Mouse (Mus musculus): Measurements from ENCODE around the gene Dusp7. TPM values are rescaled to one million over a fixed set of nuclear protein-coding genes. Genes with fewer than 3 reads are reported as not detected.

Dusp7 gene
- polyA plus RNA-seq, 1 experiment from 2014 or later: 14.1 TPM

DNA sequence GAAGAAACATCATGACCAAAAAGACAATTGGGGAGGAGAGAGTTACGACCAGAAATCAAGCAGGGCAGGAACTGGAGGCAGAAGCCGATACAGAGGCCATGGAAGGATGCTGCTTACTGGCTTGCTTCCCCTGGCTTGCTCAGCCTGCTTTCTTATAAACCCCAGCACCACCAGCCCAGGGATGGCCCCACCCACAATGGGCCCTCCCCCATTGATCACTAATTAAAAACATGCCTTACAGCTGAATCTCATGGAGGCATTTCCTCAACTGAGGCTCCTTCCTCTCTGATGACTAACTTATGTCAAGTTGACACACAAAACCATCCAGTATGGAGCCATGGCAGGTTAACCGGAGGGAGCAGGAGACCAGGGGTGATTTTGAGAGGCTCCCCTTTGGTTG lies 31.4 kb downstream of the Dusp7 start:
- Histone ChIP-seq H3K27me3 (ENCODE audit: low read depth, poor library complexity, severe bottlenecking) (no peaks in the 10 kb centered on the region), H3K36me3 (no peaks in the 10 kb centered on the region), H3K9me3 (replicated peaks) (no peaks in the 10 kb centered on the region), H3K4me3 (no peak overlapping the region), H3K27ac (replicated peaks) (no peak overlapping the region), H3K4me1 (peaks cover 14% of the 10 kb centered on the region)
- WGBS: 83% methylated on average over 3 of the region's 3 CpGs
- no peak for DNase-seq (ENCODE audit: low spot score)

DNA sequence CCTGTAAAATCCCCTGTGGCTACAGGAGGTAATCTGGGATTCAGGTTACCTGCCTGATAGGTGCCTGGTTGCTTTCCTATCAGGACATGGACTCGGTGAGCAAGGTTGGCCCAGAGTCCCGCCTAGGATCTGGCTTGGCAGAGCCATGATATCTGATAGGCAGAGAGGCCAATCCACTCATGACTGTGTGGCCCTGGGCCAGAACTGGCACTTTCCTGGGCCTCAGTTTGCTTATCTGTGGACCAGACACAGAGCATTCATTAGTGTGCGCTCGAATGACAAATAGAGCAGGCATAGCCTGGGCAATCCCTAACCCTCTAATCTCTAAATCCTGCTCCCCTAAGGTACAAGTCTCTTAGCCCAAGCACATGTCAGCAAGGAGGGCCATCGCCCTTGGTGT lies 33.7 kb downstream of the Dusp7 start:
- H3K4me1 ChIP-seq: peaks cover 22% of the 10 kb centered on the region
- H3K9me3 ChIP-seq (replicated peaks): no peaks in the 10 kb centered on the region
- no peak overlapping the region for H3K4me3 ChIP-seq
- DNase-seq (ENCODE audit: low spot score): no peak
- WGBS: 89% methylated on average over 5 of the region's 5 CpGs
- H3K27me3 ChIP-seq (ENCODE audit: low read depth, poor library complexity, severe bottlenecking): no peaks in the 10 kb centered on the region
- no peaks in the 10 kb centered on the region for H3K36me3 ChIP-seq
- no peak overlapping the region for H3K27ac ChIP-seq (replicated peaks)

DNA sequence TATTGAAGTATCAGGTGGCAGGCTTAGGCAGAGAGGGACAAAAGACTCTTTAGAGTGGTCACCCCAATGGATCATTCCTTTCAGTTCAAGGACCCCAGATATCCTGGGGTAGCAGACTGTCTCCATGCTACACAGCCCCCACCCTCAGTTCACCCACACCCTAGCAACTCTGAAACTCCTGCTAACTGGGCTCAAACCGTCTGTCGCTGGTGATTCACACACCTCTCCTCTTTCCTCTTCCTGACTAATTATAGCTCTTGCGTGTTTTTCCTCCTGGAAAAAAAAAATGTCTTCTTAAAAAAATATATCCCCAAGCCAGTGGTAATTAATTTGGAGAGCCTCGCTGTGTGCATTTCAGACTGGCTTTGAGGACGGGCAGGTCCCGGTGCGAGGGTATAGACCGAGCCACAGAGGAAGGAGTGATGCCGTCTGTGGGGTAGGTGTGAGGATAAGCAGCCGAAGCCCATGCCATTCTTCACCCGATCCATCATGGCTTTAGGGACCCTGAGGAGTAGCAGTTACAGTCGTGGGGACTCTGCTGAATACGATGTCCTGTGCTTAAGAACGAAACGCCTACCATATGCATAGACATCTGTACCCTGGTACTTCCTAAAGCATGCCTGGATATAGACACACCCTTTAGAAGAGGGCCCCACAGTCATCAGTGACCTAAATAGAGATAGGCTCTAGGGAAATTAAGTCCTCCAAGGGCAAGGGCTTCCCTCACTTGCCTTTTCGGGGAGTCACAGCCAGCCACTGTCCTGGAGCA lies 34.4 kb downstream of the Dusp7 start:
- DNase-seq (ENCODE audit: low spot score): no peak
- peaks cover 22% of the 10 kb centered on the region for H3K4me1 ChIP-seq
- H3K27ac ChIP-seq (replicated peaks): 0 out of 2 replicates have a peak overlapping the region, but pooled peaks have one; percentile 9
- WGBS: 91% methylated on average over 16 of the region's 16 CpGs
- H3K4me3 ChIP-seq: no peak overlapping the region
- no peaks in the 10 kb centered on the region for H3K27me3 ChIP-seq (ENCODE audit: low read depth, poor library complexity, severe bottlenecking)
- no peaks in the 10 kb centered on the region for H3K9me3 ChIP-seq (replicated peaks)
- H3K36me3 ChIP-seq: no peaks in the 10 kb centered on the region

DNA sequence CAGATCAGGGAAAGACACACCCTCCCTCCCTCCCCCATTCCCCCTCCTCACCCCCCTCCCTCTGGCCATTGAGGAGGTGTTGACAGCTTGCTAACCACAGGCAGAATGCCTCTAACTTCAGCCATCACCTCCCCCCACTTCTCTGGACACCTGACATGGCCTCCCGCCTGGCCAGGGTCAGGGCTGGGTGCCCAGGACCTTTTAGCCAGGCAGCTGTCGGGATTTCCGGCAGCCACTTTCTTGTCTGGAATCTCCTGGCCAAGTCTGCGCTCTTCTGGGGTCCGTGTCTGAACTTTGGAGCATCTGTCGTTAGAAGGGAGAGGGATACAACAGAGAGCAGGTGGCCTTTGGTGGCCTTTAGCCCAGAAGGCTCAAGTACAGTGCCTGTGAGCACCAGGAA lies 36.8 kb downstream of the Dusp7 start:
- H3K27ac ChIP-seq (replicated peaks): no peak overlapping the region
- no peaks in the 10 kb centered on the region for H3K27me3 ChIP-seq (ENCODE audit: low read depth, poor library complexity, severe bottlenecking)
- 0 out of 2 replicates have a peak, but pooled peaks cover 3% of the 10 kb centered on the region for H3K9me3 ChIP-seq (replicated peaks)
- peaks cover 25% of the 10 kb centered on the region for H3K4me1 ChIP-seq
- H3K4me3 ChIP-seq: no peak overlapping the region
- no peak for DNase-seq (ENCODE audit: low spot score)
- no peaks in the 10 kb centered on the region for H3K36me3 ChIP-seq
- WGBS: 51% methylated on average over 6 of the region's 6 CpGs

DNA sequence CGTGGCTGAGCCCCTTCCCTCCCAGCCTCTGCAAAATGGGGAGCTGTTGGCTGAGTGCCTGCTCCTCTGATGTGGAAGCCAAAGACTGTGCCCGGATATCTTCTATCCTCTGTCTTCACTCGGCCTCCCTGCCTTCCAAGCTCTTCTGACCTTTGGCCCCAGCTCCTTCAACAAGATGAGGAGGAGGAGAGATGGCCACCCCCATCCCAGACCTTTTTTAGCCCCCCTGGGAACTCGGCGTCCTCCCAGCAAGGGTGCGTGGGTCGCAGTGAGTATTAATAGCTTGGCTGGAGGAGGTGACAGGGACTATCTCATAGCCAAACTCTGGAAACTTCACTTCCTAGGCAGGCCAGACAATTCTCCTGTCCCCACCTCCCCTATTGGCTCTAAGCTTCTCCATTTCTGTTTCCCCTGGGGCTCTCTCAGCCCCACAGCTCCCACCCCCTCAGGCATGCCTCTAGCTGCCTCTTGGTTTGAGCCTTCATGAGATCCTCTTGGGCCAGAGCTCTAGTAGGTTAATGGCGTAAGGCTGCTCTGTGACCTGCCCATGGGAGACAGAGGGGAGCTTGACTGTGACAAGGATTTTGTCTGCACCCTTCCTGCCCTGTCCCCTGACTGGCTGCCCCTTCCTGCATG lies 38.1 kb downstream of the Dusp7 start:
- no peak overlapping the region for H3K4me3 ChIP-seq
- H3K27me3 ChIP-seq (ENCODE audit: low read depth, poor library complexity, severe bottlenecking): no peaks in the 10 kb centered on the region
- no peaks in the 10 kb centered on the region for H3K36me3 ChIP-seq
- peak overlapping the region; percentile 4; the same call in 1 of the 2 replicates for H3K27ac ChIP-seq (replicated peaks)
- 69% methylated on average over 8 of the region's 8 CpGs for WGBS
- H3K4me1 ChIP-seq: peaks cover 21% of the 10 kb centered on the region
- DNase-seq (ENCODE audit: low spot score): no peak
- 0 out of 2 replicates have a peak, but pooled peaks cover 3% of the 10 kb centered on the region for H3K9me3 ChIP-seq (replicated peaks)

DNA sequence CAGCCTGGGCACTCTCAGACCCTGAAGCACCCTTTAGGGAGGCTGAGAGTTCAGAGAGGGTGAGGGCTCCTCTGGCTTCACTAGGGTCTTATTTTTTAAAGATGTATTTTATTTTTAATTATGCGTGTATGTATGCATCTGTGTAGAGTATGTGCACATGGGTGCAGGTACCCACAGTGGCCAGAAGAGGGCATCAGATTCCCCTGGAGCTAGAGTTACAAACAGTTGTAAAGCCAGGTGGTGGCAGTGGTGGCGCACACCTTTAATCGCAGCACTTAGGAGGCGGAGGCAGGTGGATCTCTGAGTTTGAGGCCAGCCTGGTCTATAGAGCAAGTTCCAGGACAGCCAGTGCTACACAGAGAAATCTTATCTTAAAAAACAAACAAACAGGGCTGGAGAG lies 40.7 kb downstream of the Dusp7 start:
- H3K9me3 ChIP-seq (replicated peaks): 0 out of 2 replicates have a peak, but pooled peaks cover 3% of the 10 kb centered on the region
- WGBS: 94% methylated on average over 4 of the region's 4 CpGs
- no peaks in the 10 kb centered on the region for H3K27me3 ChIP-seq (ENCODE audit: low read depth, poor library complexity, severe bottlenecking)
- no peak for DNase-seq (ENCODE audit: low spot score)
- peaks cover 21% of the 10 kb centered on the region for H3K4me1 ChIP-seq
- H3K36me3 ChIP-seq: no peaks in the 10 kb centered on the region
- no peak overlapping the region for H3K27ac ChIP-seq (replicated peaks)
- H3K4me3 ChIP-seq: no peak overlapping the region

DNA sequence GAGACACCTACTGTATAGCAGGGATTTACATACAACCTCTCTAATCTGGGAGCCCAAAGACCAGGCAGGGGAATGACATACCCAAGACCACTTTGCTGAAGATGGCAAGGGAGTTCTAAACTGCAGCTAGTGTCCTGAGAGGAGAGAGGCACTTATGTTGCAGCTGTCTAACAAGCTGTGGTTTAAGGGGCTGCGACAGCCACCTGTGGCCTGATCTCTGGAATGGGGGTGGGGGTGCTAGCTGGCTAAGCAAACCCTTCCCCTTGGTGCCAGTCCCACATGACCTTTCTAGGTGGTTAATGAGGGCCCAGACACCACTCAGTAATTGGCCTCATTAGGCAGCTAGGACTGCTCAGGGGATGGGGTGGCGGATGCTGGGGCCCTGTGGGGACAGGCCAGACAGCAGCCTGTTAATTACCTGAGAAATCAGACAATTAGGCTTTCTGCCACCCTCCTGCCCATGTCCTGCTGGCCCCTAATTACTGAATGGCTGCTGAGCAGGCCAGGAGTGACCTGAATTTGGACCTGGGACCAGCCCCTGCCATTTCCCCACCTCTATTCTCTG lies 41.7 kb downstream of the Dusp7 start:
- peaks cover 18% of the 10 kb centered on the region for H3K4me1 ChIP-seq
- no peaks in the 10 kb centered on the region for H3K27me3 ChIP-seq (ENCODE audit: low read depth, poor library complexity, severe bottlenecking)
- DNase-seq (ENCODE audit: low spot score): no peak
- H3K4me3 ChIP-seq: no peak overlapping the region
- no peaks in the 10 kb centered on the region for H3K36me3 ChIP-seq
- no peak overlapping the region for H3K27ac ChIP-seq (replicated peaks)
- 0 out of 2 replicates have a peak, but pooled peaks cover 3% of the 10 kb centered on the region for H3K9me3 ChIP-seq (replicated peaks)
- 81% methylated on average over 2 of the region's 2 CpGs for WGBS

DNA sequence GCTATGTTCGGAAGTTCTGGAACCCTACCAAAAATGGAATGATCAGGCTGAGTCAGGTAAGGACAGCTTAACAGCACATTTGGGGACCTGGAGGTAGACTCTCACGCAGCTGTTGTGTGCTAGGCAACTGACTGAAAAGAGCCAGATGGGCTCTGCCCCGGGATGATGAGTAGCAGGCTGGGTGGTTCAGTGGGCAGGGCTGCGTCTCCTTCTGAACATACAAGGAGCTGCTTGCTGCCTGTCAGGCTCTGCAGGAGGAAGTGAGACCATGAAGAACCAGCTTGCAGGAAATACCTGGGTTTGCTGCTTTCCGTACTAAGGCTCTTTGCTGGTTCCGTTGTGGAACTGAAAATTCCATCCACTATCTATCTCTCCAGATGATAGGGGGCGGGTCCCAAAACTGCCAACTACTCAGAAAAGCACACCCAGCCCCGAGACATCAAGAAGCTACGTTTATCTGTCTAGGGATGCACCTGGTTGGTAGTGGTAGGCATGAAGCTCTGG lies 42.7 kb downstream of the Dusp7 start:
- no peak for DNase-seq (ENCODE audit: low spot score)
- WGBS: 83% methylated on average over 9 of the region's 9 CpGs
- Histone ChIP-seq H3K9me3 (replicated peaks) (0 out of 2 replicates have a peak, but pooled peaks cover 3% of the 10 kb centered on the region), H3K4me1 (peaks cover 11% of the 10 kb centered on the region), H3K36me3 (no peaks in the 10 kb centered on the region), H3K27ac (replicated peaks) (no peak overlapping the region), H3K27me3 (ENCODE audit: low read depth, poor library complexity, severe bottlenecking) (no peaks in the 10 kb centered on the region), H3K4me3 (no peak overlapping the region)

DNA sequence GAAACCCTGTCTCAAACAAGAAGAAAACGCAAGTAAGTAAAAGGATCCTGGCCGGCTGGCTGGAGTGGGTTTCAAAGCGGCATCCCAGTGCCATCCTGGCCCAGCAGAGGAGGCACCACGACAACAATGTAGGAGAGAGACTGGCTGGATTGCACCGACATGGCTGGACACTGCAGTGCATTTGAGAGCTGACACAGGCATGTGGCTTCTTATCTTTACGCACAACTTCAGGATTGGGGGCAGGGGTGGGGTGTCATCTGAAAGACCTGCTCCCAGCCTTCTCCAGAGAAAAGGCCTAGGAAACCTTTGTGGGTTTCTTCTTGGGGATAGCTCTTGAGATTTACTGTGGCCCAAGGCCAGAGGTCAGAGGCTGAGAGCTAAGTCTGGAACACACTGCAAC lies 43.3 kb downstream of the Dusp7 start:
- H3K27ac ChIP-seq (replicated peaks): 0 out of 2 replicates have a peak overlapping the region, but pooled peaks have one; percentile 10
- no peak overlapping the region for H3K4me3 ChIP-seq
- no peaks in the 10 kb centered on the region for H3K27me3 ChIP-seq (ENCODE audit: low read depth, poor library complexity, severe bottlenecking)
- H3K9me3 ChIP-seq (replicated peaks): 0 out of 2 replicates have a peak, but pooled peaks cover 3% of the 10 kb centered on the region
- H3K36me3 ChIP-seq: no peaks in the 10 kb centered on the region
- WGBS: 85% methylated on average over 6 of the region's 6 CpGs
- H3K4me1 ChIP-seq: peaks cover 5% of the 10 kb centered on the region; the same call in 1 of the 2 replicates
- DNase-seq (ENCODE audit: low spot score): no peak

DNA sequence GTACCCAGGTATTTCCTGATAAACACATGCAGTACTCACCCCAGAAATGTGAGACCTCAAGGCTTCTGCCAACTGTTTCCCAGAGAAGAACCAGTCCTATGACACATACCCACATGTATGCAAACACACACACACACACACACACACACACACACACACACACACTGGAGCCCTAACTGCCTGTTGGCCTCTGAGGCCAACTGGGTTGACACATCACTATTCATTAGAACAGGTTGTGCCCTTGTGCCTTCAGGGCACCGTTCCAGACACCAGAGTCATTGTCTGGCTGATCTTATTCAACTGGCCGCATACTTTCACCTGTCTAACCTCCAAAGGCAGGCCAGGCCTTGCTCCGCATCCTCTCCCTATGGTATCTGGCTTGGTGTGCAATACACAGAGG lies 43.8 kb downstream of the Dusp7 start:
- no peak for DNase-seq (ENCODE audit: low spot score)
- 83% methylated on average over 3 of the region's 3 CpGs for whole genome bisulfite sequencing
- Histone ChIP-seq H3K27ac (replicated peaks) (no peak overlapping the region), H3K9me3 (replicated peaks) (0 out of 2 replicates have a peak, but pooled peaks cover 3% of the 10 kb centered on the region), H3K4me1 (peaks cover 7% of the 10 kb centered on the region), H3K36me3 (no peaks in the 10 kb centered on the region), H3K27me3 (ENCODE audit: low read depth, poor library complexity, severe bottlenecking) (peaks cover under 1% of the 10 kb centered on the region; the same call in 1 of the 2 replicates), H3K4me3 (no peak overlapping the region)

DNA sequence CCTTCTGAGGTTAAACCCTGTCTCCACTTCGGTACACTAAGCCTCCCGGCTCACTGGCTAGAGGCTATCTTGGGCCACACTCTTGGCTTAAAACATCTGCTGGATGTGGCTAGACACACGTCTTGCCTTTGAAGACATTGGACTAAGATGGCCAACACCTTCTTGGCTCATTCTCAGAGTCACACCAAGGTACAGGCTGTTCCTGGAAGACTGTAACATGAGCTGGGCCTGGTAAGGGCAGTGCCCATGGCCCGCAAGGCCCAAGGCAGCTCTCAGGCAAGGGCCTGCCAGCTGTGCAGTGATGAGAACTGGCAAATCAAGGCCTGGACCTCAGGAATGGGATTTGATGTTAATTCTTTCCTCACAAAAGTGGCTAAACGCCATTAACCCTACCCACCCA lies 45.2 kb downstream of the Dusp7 start:
- H3K4me3 ChIP-seq: no peak overlapping the region
- peaks cover 21% of the 10 kb centered on the region for H3K4me1 ChIP-seq
- peaks cover 11% of the 10 kb centered on the region; the same call in 1 of the 2 replicates for H3K27me3 ChIP-seq (ENCODE audit: low read depth, poor library complexity, severe bottlenecking)
- no peak for DNase-seq (ENCODE audit: low spot score)
- peak overlapping the region; percentile 38; the same call in 1 of the 2 replicates for H3K27ac ChIP-seq (replicated peaks)
- H3K9me3 ChIP-seq (replicated peaks): 0 out of 2 replicates have a peak, but pooled peaks cover 3% of the 10 kb centered on the region
- H3K36me3 ChIP-seq: no peaks in the 10 kb centered on the region
- 88% methylated on average over 5 of the region's 5 CpGs for WGBS

DNA sequence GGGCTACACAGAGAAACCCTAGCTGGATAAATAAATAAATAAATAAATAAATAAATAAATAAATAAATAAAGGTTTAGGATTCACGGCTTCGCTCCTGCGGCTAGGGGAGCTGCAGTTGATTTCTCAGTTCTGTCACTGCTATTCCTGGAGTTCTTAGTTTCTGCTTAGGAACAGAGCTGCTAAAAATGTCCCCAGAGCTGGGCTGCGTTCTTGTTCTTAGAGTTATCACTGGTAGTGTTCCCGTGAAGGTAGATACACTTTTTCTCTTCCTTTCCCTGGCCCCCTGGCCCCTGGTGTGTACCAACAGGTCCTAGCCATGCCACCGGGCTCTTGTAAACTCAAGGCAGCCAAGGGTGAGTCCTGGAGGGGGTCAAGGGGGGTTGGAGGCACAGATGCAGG lies 48.4 kb downstream of the Dusp7 start:
- no peak for DNase-seq (ENCODE audit: low spot score)
- Histone ChIP-seq H3K27ac (replicated peaks) (peak overlapping the region; percentile 81; the same call in 1 of the 2 replicates), H3K36me3 (no peaks in the 10 kb centered on the region), H3K27me3 (ENCODE audit: low read depth, poor library complexity, severe bottlenecking) (peaks cover 22% of the 10 kb centered on the region), H3K4me3 (no peak overlapping the region), H3K4me1 (peaks cover 48% of the 10 kb centered on the region), H3K9me3 (replicated peaks) (no peaks in the 10 kb centered on the region)
- 86% methylated on average over 6 of the region's 6 CpGs for WGBS
